Mouse (Mus musculus): ENCODE data around the gene Rubcnl.

The Rubcnl gene

GRCm38 (mm10) chr14:75015856-75016714 is at the start of gene Rubcnl:
Gene Rubcnl, plus strand, starts transcription at chr14:75016027.
- peak; percentile 69 for DNase-seq

DNA sequence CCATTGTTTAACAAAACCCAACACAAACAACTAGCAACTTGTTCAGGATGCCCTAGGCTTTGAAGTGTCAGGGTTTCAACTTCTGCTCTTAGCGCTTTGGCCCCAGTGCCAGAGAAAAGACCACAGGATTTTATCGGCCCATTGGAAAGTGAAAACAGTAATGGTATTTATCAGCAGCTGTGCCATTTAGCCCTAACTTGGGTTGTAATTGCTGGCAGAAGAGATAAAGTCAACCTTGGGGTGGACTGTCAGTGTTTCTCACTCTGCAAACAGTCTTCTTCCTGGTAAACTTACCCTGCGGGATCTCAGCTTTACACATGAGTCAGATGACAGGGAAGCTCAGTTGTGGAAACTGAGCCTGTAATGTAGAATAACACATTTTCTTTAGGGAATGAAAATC is 43.6 kb upstream of the Rubcnl start:
- DNase-seq, result no peak

GRCm38 (mm10) chr14:74972687-74973086 is 43.1 kb upstream of the Rubcnl start:
- DNase-seq, result no peak

- DNase-seq, result peak; percentile 27
Observed at GRCm38 (mm10) chr14:74974136-74974651, 41.6 kb upstream of the Rubcnl start.

GRCm38 (mm10) chr14:74976972-74977371 is 38.9 kb upstream of the Rubcnl start:
- DNase-seq, result no peak

GRCm38 (mm10) chr14:74981016-74981415 is 34.8 kb upstream of the Rubcnl start:
- no peak for DNase-seq

DNA sequence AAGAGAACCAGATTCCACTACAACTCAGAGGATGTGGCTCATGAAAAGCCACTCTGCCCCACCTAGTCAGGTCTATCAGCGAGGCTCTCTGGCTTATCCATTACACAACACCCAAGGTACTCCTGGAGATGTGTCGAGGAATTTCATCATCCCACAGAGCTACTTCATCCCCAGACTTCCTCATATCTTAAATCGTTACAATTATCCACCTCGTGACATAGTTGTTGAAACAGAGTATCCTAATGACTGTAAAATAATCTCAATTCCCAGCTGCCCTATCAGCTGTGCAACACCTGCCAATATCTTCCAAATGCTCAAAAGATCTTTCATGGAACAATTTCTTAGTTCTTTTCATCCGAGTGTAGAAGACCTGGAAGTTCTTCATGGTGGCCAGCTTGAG is 32.7 kb upstream of the Rubcnl start:
- no peak for DNase-seq

- no peak for DNase-seq
Observed at GRCm38 (mm10) chr14:74984817-74985391, 30.9 kb upstream of the Rubcnl start.

- DNase-seq, result no peak
Observed at GRCm38 (mm10) chr14:74985658-74986057, 30.2 kb upstream of the Rubcnl start.

- DNase-seq, result no peak
Observed at GRCm38 (mm10) chr14:74986527-74986926, 29.3 kb upstream of the Rubcnl start.

DNA sequence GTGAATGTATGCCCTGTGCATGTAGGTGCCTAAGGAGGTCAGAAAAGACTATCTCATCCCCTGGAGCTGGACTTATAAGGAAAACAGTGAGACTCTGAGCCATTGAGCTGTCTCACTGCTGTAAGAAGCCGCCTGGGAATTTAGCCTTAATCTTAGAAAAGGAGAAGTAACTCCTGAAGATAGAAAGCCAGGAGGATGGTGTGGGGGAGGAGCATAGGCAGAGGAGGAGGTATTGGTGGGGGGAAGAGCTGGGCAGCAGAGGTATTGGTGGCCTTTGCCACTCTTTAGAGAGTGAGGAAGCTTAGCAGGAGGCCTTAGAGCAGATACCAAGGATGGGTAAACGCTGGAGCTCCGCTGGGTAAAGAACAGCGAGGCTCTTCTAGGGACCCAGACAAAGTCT is 26.5 kb upstream of the Rubcnl start:
- no peak for DNase-seq

DNA sequence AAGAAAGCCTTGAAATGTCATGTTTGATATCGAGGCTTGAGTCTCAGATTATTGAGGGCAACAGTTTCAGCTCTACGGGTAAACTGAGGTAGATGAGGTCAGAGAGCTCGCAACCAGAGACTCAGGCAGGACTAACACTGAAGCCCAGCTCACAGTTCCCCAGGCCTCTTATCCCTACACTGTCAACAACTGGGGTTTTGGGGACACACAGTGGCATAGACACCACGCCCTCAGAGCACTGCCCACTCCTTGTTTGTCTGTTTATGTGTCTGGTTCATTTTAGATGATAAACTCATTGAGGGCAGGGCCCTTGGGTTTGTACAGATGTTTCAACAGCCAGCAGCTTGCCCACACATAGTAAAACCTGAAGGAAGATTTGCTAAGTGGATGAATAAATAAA is 25.9 kb upstream of the Rubcnl start:
- DNase-seq, result no peak

DNA sequence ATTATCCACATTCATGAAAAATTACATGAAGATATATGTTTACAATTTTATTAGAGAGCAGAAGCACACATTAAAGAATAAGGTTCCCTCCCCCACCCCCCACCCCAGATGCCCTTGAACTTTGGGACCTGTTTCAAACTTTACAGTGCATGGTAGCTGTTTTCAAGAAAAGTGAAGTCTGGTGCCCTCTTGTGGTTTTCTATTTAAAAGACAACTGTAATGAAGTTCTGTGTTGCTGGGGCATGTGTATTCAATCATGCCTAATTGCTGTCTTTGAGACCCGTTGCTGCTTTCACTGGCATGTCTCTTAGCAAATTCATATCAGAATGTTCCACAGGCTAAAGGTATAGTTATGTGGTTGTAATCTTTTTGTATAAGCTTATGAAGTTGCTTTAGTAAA is 25.3 kb upstream of the Rubcnl start:
- no peak for DNase-seq

DNA sequence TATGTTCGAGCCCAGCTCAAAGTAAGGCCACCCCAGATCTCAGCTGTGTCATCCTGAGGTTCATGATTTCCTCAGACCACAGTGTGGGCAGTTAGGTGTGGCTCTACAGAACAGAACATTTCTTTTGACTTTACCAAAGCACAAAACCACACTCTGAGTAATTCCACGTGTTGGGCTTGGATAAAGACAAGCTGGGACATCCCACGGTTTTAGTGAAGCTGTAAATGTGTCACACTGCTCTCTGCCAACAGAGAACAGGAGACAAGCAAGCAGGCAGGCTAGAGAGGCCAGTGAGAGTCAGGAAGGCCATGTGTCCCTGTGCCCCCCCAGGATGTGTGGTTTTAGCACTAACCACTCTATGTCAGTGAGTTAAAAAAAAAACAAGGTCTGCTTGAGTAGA is 19.3 kb upstream of the Rubcnl start:
- no peak for DNase-seq

GRCm38 (mm10) chr14:74997041-74997440 is 18.8 kb upstream of the Rubcnl start:
- DNase-seq, result no peak

DNA sequence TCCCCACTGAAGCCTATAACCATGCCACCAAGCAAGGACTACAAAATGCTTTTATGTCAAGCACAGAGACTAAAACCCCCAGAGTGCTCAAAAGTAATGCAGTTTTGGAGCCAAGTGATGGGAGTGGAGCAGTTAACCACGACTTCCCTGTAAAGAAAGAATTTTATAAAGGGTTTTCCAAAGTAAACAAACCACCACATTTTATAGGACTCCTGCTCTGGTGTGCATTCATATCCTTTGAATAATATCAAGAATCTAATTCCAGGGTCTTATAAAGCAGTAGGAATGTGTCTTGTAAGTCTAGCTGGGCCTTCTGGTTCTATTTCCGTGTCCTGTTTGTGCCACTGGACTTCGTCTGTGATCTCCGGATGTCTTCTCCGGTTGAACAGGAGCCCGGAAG is 14.5 kb upstream of the Rubcnl start:
- no peak for DNase-seq

- DNase-seq, result no peak
Observed at GRCm38 (mm10) chr14:75003356-75003755, 12.5 kb upstream of the Rubcnl start.

DNA sequence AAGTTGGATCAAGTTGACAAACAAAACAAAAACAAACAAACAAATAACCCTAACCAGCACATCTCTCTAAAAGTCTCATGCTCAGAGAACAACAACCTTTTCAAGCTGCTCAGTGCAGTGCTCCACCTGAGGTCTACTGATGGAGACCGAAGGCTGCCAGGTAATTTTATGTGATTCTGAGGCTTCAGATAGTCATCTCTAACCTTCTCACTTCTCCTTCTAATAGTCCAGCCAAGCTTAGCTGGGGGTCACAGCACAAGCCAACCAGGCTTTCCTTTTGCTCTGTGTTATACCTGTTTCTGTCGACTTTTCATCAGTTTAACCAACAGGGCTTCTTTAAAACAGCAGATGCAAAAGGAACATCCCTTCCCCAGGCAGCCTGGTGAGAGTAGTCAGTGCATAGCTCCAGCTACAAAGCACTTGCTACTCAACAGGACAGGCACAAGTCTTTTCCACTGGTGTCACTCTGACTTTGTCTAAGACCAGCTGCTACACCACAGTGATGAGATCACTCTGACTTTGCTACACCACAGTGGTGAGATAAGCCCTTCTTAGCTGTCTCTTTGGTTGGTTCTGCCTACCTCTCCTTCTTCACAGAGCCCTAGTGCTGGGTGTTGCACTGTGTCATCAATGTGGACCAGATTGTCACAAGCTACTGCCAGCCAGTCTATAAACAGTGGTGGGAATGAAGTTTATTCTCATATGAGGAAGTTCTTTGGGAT is 10.2 kb upstream of the Rubcnl start:
- no peak for DNase-seq

GRCm38 (mm10) chr14:75010346-75010745 is 5.5 kb upstream of the Rubcnl start:
- DNase-seq, result no peak

GRCm38 (mm10) chr14:75010986-75011655 is 4.7 kb upstream of the Rubcnl start:
- DNase-seq, result no peak

- DNase-seq, result no peak
Observed at GRCm38 (mm10) chr14:75016715-75017020, 841 bp downstream of the Rubcnl start.

DNA sequence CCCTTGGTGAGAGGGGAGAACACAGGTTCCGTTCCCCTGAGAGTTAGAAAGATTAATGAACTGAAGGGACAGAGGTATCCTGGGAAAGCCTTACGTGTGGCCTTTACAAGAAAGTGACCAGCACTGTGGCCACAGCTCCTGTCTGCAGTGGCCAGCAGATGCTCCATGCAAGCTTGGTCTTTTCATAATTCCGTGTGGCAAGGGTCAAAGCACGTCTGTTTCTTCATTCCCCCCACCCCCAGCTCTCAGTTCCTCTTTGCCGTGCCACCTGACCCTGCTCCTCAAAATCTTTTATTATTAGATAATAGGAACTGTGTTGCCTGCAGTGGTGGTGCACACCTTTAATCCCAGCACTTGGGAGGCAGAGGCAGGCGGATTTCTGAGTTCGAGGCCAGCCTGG is 1.4 kb downstream of the Rubcnl start:
- DNase-seq, result no peak
